Mouse (Mus musculus): ENCODE results near the gene Eif2s3x. TPM values are rescaled to one million over a fixed set of nuclear protein-coding genes. Genes with fewer than 3 reads are reported as not detected.

Eif2s3x gene
- polyA plus RNA-seq (2017; shearing (Covaris generic)): 56.7 TPM

GRCm38 (mm10) chrX:94212597-94213321 lies at the start of gene Eif2s3x:
TSS of gene Eif2s3x (minus strand) at chrX:94212862.

GRCm38 (mm10) chrX:94234532-94235189 lies 22.0 kb upstream of the Eif2s3x start, which contains the start of gene Klhl15:
TSS of gene Klhl15 (plus strand) at chrX:94234599.

Other genes with a start within 250 kb of the Eif2s3x start
- gene AU015836, start 244.2 kb downstream of the Eif2s3x start, polyA plus RNA-seq (2017; shearing (Covaris generic)): not detected
- 56.8 TPM for gene Zfx, start 89.2 kb downstream of the Eif2s3x start, polyA plus RNA-seq (2017; shearing (Covaris generic))
- gene Klhl15, start 21.7 kb upstream of the Eif2s3x start, polyA plus RNA-seq (2017; shearing (Covaris generic)): 10.0 TPM
- not detected for gene Fam90a1b, start 153.9 kb upstream of the Eif2s3x start, polyA plus RNA-seq (2017; shearing (Covaris generic))
- 20.0 TPM for gene Apoo, start 154.3 kb upstream of the Eif2s3x start, polyA plus RNA-seq (2017; shearing (Covaris generic))

Data from inflammation-experienced regulatory T-cells, adult 16 weeks (primary cell).